Mouse (Mus musculus) heart, adult 18-20 months (tissue): ENCODE results near the gene Zfp839. TPM values are rescaled to one million over a fixed set of nuclear protein-coding genes. Genes with fewer than 3 reads are reported as not detected.
A peak's percentile ranks its signal among the peaks of the same experiment; 100 is the strongest.
"Not testable (repeated sequence)": the region's sequence is repeated elsewhere in the genome, so short reads cannot be mapped to it uniquely, and the experiment has no call there.

Experiments used
- DNase-seq, 2 experiments: peaks; one replicate each; pipeline ENCODE4 v3.0.0; 2021 to 2022; ENCODE audit warnings: mixed read lengths in 1 of 2
- total RNA-seq, 2 experiments: library from RNA; stranded (reverse); gene quantifications; 2 replicates each; pipeline ENCODE4 v1.2.3; 2021

Gene Zfp839
- total RNA-seq, 2 experiments from 2014 or later = 10.3 to 11.4 TPM

DNA sequence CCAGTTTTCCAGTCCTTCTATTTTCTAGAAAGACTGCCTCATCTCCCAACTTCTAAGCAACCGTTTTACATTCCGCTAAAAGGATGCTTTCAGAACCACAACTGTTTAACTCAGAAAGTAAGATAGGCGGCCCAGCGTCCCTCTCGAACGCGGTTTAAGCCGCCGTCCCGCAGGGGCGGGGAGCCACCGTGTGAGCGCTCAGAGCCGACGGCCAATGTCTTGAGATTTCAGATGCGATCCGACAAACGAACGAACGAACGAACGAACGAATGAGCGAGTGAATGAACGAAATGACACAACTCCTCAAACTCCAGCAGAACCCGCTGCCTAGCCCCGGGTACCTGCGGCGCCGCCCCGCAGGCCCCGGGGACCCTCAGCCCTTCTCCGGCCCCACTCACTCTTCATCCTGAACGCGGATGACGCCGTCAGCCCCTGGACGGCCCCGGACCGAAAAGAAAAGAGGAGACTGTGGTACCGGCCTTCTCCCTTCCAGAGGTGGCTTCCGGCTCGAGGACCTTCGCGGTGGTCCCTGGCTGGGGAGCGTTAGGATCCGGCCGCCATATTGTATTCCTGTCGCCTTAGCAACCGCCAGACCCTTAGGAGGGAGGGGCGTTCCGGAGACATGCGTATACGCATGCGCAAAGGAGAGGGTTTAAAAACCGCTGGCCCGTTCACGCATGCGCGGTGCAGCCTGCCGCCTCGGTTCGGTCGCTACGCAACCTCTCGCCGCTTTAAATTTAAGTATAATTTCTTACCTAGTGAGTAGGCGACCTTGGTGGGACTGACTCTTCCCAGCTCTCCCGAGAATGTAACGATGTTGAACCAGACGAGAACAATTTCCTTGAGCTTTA, 9.5 kb upstream of the Zfp839 start, which contains the start of gene Mok:
Mok (minus strand) TSS at position 592 of the 851 bp plus-strand sequence.
- DNase-seq = peak; percentile 96 to 99

DNA sequence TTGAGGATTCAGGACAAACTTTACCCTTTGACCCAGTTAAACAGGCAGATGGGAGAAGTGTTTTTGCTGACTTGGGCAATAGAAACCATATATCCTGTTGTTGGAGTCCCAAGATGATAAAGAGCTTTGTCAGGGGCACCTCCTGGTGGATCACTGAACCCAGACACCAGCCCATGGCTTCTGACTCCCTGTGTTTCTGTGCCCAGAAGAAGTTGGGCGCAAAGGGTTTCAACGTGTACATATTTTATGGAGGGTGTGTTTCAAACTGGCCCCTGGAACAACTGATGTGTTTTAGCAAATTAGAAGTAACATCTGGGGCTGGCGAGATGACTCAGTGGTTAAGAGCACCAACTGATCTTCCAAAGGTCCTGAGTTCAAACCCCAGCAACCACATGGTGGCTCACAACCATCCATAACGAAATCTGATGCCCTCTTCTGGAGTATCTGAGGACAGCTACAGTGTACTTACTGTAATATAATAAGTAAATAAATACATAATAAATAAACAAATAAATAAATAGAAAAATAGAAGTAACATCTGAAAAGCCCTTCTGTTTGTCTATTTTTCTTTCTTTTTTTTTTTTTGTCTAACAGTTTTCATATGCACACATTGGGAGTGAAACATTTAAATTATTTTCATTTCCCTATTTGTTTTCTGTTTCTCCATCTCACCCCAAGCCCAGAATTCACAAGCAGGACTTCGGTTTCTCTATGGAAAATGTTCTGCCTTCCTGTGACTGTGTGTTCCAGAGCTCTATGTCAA, 8.1 kb upstream of the Zfp839 start:
- no peak for DNase-seq

DNA sequence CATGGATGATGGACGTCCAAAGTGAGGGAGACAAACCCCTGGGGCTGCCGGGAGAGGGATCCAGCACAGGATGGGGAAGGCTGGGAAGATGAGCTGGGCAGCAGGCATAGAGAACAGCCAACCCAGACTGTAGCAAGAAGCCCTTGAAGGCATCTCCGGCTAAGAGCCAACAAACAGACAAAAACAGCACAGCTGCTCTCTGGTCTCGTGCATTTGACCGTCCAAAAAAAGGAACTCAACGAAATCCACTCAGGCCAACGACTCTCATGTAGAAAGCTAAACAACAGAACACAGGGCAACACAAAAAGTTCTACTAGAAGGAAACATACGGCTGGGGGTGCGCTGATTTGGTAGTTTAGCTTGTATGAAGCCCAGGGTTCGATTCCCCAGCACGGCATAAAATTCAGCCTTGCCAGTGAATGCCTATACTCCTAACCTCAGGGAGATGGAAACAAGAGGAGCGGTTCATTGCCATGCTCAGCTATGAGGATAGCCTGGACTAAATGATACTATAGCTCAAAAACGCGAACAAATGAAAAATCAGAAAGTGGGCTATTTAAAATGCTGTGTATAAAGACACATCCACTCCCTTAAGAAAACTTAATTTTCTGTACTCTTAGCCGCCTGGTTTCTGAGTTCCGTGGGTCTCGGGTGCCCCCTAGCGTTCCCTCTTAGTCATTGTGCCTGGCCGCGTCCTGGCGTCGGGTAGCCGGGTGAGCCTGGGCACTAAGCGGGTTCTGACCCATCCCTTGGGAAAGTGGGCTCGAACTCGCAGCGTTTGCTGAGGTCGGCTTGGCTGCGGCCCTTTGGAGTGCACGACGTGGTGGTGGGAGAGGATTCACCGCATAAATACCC, 6.6 kb upstream of the Zfp839 start:
- DNase-seq = peak; percentile 88 to 93

DNA sequence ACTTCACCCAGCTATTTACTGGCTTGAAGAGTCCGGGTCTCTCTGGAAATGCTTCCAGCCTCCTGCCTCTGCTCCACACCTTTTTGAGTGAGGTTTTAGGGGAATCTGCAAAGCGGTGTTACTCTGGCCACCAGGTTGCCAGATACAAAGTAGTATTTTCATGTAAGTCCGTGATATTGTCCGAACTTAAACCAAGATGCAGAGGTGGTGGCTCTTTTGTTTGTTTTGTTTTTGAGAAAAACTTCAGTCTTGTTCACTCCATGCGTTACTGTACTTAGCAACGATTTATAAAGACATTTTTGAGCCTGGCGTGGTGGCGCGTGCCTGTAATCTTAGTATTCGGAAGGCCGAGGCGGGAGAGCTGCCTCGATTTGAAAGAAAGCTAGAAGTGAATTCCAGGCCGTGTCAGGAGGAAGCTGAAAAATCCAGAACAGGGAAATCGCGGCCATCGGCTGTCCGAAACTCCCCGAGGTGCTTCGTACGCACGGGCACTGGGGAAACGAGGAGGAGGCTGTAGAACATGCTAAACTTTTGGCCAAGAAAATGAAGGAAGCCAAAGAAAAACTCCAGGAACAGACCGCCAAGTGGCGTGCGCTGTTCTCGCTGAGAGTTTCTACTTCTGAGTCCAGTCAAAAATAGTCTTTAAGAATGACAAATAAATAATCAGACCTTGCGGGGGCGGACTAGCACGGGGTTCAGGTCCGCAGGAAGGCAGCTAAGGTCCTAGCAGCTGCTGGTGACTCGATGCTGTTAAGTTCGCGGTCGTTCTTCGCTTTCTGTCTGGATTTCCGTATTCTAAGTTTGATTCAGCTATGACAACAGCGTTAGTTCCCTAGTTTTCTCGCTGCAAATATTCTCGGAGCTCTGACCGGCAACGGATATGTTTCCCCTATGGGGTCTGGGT, 5.6 kb upstream of the Zfp839 start:
- peak in 1 of 2 experiments; percentile 78 for DNase-seq

DNA sequence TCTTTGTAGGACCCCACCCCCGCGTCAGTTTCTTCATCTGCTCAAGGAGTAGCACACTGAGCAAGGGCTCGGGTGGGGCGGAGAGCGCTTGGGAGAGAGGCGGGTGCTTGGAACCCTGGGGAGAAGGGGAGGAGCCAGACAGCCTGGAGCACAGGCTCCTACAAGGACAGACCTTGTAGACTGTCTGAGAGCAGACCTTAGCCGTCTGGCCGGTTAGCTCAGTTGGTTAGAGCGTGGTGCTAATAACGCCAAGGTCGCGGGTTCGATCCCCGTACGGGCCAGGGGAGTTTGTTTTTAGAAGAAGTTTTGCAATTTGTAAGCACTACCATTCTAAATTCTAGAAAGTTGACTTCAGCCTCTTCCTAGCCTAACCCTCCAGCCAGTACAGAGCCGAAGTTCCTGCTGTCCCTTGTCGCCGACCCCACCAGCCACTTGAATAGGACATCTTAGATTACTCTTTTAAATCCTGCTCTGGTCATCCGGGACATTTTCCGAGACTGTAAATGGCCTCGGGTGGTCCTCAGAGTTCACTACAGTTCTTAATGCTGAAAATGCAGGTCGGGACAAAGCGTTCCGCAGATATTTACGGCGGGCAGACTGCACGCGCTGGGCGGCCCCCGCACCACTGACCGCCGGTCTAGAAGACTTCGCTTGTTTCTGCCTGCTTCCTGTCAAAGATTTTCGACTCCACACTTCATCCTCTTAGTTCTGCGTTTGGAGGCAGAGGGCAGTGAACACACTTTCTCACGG, 4.7 kb upstream of the Zfp839 start:
- peak; percentile 96 to 97 for DNase-seq

DNA sequence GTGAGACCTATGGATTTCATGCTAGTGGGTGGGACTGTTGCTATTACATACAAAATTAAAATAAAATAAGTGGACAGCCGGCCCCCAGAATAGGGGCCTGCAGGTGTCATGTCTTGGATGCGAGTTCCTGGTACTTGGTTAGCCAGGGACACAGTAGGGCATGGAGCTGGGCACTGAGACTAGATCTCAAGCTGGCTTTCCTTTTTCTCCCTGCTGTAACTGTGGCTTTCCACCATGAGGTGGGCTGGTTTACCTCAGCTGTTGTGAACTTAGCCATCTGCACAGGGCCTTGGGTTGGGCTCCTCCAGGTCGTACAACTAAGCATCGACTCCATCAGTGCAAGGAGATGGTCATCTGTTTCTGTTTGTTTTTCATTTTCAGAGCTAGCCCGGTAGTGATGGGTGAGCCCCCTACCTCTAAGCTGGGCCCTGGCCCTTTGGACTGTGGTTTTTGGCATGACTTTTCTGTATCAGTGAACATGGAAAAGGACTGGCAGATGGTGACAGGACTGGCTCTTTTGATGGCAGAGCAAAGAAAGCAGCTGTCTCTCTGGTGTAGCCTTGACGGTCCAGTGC, 3.8 kb upstream of the Zfp839 start:
- no peak for DNase-seq

DNA sequence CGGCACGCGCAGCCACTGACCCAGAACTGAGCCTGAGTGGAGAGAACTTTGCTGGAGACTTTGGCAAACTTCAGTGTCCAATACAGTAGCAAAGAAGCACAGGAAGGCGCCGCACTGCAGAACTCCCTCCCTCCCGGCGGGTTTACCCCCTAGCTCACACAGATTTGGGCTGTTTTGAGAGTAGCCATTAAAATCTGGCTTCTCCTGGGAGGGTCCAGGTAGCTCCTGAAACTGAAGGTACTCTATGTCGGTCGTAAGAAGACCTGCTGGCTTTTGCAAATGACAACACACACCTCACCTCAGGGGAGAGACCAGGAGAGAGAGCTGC, 840 bp downstream of the Zfp839 start:
- no peak for DNase-seq

DNA sequence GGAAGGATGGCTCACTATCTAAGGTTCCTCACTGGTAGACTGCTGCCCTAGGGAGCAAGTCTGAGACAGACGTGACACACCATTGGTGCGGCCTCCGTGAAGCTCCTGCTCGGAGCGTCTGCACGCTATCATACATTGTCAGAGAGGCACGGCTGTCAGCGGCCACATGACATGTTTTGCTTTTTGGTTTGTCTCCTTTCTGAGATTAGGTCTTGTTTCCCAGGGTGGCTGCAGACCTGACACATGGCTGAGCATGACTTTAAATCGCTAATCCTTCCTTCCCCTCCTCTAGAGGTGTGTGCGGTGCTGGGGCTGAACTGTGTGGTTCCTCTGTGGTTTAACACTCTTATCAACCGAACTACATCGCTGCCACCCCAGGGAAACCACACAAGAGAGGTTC, 1.4 kb downstream of the Zfp839 start:
- no peak for DNase-seq

DNA sequence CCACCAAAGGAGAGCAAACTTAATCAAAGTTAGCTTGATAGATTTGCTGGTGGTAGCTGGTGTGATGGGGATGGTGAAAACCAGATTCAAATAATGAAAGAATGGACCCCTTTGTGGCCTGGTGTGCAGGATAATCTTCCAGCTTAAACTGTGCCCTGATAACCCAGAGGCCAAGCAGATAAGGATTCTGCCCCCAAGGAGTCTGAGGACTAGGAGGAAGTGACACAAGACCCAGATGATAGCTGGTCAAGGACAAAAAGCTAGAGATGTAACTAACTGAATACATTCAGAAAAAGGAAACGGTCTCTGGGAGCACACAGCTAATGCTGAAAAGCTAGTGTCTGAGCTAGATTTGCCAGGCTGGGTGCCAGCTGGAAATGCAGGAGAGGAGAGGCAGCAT, 1.9 kb downstream of the Zfp839 start:
- DNase-seq = no peak

DNA sequence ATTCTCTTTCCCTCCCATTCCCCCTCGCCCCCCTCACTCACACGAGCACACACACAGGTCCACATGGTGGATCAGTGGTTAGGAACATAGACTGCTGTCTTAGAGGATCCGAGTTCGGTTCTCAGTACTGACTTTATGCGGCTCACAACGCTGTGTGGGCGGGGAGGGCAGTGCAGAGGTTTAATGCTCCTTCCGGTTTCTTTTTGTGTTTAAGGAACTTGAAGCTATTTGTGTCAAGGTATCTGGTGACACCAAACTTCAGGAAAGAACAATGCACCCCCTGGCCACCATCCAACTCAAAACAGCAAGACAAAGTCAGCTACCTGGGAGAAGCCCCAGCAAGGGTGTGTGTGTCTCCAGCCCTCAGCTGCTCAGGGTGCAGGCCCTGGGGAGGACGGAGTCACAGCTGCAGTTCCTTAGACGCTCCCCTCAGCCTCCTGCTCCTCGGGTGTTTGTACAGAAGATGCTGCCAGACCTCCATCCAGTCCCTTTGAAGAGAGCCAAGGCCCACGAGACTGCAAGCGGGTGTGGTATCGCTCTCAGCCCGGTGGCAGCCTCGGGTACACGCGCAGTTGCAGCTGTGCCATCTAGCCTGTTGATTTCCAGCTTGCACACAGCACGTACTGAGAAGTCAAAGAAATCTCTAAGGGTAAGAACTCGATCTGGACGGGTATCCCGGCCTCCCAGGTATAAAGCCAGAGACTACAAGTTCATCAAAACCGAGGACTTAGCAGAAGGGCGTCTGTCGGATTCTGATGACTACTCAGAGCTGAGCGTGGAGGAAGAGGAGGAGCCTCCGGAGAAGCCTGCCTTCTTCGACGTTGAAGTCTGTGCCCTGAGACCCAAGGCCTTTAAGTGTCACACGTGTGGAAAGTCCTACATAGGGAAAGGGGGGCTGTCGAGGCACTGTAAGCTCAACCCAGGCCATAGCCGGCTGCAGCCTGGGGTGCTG, 5.0 kb downstream of the Zfp839 start:
- no peak for DNase-seq

DNA sequence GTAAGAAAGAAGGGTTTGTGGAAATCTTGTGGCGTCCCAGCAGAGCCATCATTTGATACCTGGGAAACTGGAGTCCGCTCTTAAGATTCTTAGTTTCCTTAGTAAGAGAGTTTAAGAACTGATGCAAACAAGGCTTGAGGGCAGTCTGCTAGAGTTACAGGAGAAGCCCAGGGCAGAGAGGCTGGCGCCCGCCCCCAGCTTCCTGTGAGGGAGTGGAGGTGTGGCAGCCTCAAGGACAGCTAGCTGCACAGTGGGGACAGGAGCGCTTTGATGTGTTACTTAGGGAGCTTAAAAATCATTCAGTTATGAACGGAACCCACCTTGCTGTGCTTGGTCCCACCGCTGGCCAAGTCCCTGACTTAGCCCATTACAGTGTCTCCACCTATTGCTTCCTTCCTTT, 7.1 kb downstream of the Zfp839 start:
- DNase-seq = no peak

DNA sequence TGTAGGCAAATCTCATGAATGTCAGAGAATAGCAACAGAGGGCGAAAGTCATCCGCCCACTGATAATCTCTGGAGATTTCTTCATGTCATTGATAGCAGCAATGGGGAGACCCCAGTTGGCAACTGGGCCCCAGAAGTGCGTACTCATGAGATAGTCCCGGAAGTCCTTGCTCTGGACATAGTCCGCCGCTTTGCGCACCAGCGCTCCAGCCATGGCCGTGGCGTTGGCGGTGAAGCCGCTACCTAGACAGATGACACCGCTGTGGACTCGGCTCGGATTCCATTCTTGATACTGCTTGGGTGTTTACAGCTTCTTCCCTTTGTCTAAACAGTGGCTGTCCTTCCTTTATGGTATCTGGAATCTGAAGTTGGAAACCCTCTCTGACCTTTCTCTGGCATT, 8.6 kb downstream of the Zfp839 start:
- DNase-seq = not testable (repeated sequence)

DNA sequence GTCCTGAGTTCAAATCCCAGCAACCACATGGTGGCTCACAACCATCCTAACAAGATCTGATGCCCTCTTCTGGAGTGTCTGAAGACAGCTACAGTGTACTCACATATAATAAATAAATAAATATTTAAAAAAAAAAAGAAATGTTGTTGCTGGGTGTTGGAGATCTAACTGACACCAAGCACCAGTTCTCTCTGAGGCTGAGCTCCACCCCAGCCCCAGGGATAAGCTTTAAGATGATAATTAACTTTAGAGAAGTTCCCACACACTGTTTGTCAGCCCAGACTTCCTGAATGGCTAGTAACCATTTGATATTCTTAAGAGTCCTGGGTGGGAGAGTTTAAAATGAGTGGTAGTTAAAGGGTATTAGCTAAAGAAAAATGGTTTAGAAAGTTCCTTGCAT, 10.2 kb downstream of the Zfp839 start:
- DNase-seq = no peak

DNA sequence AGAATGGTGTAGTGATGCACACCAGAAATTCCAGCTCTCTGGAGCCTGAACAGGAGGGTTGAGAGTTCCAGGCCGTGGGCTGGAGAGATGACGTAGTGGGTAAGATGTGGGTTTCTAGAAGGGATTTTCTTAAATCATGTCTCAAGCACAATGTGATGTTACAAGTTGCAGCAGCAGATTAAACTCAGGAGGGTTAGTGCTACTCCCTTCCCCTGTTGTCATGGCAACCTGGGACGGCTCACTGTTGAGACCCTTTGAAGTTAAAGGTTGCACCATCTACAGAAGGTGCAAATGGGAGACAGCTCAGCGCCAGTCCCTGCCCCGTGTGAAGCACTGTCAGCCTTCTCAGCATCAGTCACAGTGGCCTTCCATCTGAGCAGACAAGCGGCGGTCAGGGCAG, 11.2 kb downstream of the Zfp839 start:
- no peak for DNase-seq

DNA sequence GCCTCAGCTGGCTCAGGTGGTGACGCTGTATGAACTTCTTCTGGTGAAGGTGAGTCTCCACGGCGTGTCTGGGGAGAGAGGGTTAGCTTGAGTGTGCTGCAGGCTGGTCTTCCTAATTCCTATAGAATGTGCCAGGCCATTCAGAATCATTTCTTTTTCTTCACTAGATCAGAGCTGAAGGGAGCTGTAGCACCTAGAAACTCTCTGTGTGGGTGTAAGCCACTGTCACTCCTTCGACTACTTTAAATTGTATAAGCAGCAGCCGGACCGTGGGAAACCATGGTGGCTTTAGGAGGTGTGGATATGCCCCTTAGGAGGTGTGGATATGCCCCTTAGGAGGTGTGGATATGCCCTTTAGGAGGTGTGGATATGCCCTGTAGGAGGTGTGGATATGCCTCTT, 14.0 kb downstream of the Zfp839 start:
- DNase-seq = no peak

DNA sequence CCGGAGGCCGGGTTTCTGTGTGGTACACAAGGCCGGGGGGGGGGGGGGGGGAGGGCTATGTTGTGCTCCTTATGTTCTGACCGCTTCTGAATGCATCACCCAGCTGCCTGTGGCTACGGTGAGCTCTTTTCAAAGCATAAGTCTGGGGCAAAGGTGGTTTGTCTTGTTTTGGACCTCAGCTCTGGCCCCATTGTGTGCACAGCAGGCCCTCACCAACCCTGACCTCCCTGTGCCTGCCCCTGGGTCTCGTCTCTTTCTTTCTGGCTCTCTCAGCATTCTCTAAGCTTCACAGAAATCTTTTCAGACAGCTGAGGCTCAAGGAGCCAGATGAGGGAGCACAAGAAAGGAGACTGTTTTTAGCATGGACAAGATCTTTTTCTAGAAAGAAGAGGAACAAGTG, 15.5 kb downstream of the Zfp839 start:
- DNase-seq = no peak

DNA sequence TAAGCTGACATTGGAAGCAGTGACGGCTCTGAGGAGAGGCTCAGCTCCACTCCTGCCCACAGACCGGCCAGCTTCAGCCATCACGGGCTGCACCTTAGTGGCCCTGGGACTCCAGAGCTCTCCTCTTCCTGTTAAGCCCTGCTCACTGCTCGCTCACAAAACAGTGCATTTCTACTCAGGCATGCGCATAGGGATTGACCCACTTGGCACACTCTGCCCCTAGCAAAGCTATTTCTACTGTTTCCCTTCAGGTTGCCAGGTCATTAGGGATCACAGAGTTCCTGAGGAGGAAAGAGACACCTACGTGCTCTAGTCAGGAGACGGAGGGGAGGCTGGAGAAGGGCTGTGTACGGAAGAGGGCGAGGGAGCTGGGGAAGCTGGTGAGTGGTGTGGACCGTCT, 15.9 kb downstream of the Zfp839 start:
- no peak for DNase-seq

DNA sequence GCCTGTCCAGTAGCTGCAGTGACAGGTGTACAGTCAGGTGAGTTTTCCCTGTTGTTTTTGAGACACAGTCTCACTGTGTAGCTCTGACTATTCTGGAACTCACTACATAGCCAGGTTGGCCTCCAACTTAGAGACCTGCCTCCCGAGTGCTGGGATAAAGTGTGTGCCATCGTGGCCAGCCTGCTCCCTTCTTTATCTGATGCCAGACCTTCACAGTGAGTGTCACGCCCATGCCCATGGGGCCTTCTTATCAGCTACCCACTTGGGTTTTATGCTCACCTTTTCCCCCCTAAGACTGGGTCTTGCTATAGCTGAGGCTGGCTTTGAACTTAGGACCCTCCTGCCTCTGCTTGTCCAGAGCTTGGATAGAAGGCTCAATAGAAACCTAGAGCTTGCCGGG, 20.1 kb downstream of the Zfp839 start:
- no peak for DNase-seq

DNA sequence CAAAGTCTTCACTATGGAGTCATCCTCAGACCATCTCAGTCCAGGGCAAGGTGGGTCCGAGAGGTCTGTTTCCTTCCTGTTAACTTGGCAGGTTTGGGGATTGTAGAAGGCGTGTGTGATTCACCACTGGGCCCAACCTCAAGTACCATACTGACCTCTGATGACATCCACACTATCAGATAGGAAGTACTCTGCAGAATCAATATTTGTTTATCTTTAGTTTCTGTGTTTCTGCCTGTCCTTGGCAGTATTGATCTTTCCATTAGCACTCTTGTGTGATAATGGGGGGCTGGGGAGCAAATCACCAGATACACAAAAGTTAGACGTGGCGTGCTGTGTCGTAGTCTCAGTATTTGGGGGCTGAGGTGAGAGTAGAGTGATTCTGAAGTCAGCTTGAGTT, 21.2 kb downstream of the Zfp839 start:
- no peak for DNase-seq
